Mouse (Mus musculus) stomach, postnatal 0 days (tissue): ENCODE data around the gene 9930021J03Rik.

Source experiments
- CTCF ChIP-seq: IDR thresholded peaks from 2 replicates; pipeline ENCODE4 v1.5.1; 2016; ENCODE audit warnings: antibody characterized with exemption, low read depth, mild to moderate bottlenecking, moderate library complexity
- EP300 ChIP-seq: optimal IDR thresholded peaks from 2 replicates; pipeline ENCODE3; 2016; ENCODE audit warnings: antibody characterized with exemption

DNA sequence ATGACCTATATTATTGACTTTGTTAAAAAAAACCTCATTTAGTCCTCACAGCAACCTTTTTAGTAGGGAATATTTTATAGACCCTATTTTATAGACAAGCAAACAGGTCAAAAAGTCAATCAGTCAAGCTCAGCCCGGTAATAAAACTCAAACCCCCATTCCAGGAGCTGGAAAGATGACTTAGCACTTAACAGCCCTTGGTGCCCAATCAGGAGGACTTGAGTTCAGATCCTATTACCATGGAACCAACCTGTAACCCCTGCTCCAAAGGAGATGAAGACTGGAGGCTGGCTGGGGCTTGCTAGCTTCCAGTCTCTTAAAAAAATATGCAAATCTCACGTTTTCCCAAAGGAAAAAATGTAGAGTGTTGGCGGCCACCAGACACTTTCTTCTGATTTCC, 1.8 kb downstream of the 9930021J03Rik start:
- TF ChIP-seq CTCF (no peak), EP300 (no peak)
